Mouse (Mus musculus) adrenal gland, adult 18-20 months (tissue): ENCODE data around the gene Ttc9c. TPM values are rescaled to one million over a fixed set of nuclear protein-coding genes. Genes with fewer than 3 reads are reported as not detected.

Source experiments
- DNase-seq, 2 experiments: peaks; one replicate each; pipeline ENCODE4 v3.0.0; 2021 to 2022; ENCODE audit warnings: low spot score in 2 of 2
- total RNA-seq, 2 experiments: library from RNA; stranded (reverse); gene quantifications; 1 replicate in 1 of 2; 2 replicates in 1 of 2; pipeline ENCODE4 v1.2.3; 2021

Gene Ttc9c
- total RNA-seq, 2 experiments from 2014 or later: 35.3 to 39.4 TPM

- DNase-seq: no peak
Measured at GRCm38 (mm10) chr19:8831262-8831661, 12.1 kb upstream of the Ttc9c start.

DNA sequence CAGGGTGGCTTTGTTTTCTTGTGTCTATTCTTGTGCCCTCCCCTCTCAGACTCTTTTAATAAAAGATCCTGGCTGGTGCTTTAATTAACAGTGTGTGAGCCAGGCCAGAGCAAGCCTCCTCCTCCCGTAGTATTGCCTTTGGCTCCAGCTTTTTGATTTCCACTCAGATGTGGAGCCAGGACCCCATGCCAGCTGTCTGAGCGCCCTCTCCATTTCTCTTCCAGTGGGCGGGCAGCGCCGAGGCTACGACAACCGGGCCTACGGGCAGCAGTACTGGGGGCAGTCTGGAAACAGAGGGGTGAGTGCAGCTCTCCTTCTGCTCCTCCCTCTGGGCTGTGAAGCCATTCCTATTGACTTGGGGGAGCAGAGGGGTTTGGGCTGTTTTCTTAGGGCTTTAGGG is 11.5 kb upstream of the Ttc9c start:
- no peak for DNase-seq

DNA sequence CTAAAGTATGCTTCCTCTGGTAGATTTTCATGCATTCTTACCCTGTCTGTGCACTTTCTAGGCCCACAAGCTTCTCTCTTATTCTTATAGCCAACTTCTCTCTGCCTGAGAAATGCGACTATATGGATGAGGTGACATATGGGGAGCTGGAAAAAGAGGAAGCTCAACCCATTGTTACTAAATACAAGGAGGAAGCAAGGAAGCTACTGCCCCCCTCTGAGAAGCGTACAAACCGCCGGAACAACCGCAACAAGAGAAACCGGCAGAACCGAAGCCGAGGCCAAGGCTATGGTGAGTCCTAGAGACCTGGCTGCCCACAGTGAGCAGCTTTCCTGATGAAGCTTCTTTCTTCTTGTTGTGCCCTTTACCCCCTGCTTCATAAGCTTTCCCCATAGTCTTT is 10.5 kb upstream of the Ttc9c start, which contains the start of gene AC129217.1:
Gene AC129217.1, plus strand, starts transcription at position 114 of the 400 bp plus-strand sequence.
- DNase-seq: no peak

DNA sequence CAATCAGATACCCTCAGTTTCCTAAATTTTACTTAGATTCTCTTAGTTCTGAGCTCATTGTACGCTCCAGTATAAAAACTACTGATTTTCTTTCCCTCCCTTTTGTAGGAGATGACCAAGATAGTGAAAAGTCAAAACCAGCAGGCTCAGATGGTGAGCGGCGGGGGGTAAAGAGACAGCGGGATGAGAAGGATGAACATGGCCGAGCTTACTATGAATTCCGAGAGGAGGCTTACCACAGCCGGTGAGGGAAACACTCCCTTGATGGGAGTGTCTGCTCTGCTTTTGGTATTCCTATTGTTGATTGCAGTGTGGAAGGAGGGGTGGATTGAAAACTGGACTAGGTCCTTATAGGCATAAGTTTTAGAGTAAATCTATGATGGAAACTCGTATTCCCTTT is 3.6 kb upstream of the Ttc9c start:
- DNase-seq: no peak

- DNase-seq: no peak
Measured at GRCm38 (mm10) chr19:8821146-8821545, 2.0 kb upstream of the Ttc9c start.

DNA sequence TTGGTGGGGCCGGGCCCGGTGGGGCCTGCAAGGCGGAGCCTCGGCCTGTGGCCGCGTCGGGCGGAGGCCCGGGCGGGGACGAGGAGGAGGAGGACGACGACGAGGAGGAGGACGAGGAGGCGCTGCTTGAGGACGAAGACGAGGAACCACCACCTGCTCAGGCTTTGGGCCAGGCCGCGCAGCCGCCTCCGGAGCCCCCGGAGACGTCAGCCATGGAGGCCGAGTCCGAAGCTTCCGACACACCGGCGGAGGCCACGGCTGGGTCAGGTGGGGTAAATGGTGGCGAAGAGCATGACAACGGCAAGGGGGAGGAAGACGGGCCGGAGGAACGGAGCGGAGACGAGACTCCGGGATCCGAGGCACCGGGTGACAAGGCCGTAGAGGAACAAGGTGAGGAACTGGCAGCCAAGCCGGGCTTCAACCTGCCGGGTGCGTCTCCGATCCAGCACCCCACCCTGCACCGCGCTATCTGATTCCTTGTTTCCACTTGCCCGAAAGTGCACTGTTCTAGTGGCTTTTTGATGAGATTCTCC is 1.4 kb upstream of the Ttc9c start:
- no peak for DNase-seq

DNA sequence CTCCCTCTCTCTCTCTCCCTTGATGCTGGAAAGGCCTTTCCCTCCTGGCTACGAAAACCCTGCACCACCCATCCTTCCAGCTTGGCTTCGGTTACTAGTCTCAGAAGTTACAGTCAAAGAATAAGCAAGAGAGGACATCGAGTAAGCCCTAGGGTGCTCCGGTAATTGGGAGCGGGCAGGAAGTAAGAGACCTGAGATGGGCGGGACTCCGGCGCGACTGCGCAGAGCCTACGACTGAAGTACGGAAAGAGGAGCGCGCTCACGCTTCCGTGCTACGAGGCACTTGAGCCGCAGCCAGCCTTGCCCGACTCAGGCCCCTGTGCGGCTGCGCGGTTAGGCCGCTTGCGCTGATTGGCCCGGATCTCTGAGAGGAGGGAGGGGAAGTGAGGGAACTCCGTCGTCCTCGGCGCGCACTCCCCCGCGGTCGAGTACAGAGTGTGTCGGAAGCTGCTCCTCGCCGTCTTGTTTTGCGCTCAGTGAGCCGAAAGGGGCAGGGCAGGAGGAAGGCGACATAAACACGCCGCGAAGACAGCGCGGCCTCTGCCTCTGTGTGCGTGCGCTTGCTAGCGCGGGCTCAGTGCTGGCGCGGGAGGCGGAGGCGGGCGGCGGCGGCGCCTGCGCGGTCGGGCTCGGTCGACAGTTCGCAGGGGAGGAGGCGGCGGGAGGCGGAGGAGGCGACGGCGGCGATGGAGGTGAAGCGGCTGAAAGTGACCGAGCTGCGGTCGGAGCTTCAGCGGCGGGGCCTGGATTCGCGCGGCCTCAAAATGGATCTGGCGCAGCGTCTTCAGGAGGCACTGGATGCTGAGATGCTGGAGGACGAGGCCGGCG is 677 bp upstream of the Ttc9c start, which contains the start of gene Hnrnpul2:
Gene Hnrnpul2, plus strand, starts transcription at position 415 of the 828 bp plus-strand sequence.
- DNase-seq: peak; percentile 93 to 95

- no peak for DNase-seq
Measured at GRCm38 (mm10) chr19:8818301-8818798, 783 bp downstream of the Ttc9c start.

DNA sequence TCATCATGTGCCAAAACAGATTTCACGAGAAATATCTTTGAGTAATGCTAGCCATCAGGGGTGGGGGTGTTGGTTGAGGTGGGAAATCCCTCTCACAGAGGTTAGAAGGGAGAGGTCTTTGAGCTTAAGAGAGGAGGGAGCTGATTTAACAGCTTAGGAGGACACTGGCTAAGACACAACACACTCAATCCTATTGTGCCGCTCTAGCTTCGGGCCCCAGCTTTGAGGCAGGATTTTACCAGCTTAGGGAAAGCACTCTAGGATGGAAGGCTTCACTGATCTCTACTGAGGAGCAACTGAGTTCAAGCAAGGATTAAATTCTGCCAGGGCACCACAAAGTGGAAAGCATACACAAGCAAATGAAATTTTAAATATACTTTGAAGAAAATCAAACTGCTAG is 2.1 kb downstream of the Ttc9c start:
- DNase-seq: no peak

DNA sequence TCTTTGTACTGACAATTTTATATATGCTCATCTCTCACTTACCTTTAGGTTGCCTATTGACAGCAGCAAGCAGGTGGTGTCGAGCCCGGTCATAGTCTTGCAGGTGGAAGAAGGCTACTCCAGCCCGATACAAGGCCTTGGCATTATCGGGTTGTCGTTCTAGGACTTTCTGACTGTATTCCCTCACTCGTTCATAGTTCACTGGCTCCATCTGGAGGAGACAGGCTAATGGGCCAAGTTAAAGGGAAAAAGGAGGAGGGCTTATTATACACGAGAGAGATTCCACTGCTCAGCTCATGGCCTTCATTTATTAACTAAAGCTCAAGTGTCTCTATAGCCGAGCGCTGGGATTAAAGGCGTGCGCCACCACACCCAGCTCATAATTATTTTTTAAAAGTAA is 3.3 kb downstream of the Ttc9c start:
- DNase-seq: no peak

- DNase-seq: no peak
Measured at GRCm38 (mm10) chr19:8806810-8807209, 12.3 kb downstream of the Ttc9c start.

- DNase-seq: no peak
Measured at GRCm38 (mm10) chr19:8803879-8804660, 15.1 kb downstream of the Ttc9c start.

- no peak for DNase-seq
Measured at GRCm38 (mm10) chr19:8803204-8803780, 15.8 kb downstream of the Ttc9c start.

DNA sequence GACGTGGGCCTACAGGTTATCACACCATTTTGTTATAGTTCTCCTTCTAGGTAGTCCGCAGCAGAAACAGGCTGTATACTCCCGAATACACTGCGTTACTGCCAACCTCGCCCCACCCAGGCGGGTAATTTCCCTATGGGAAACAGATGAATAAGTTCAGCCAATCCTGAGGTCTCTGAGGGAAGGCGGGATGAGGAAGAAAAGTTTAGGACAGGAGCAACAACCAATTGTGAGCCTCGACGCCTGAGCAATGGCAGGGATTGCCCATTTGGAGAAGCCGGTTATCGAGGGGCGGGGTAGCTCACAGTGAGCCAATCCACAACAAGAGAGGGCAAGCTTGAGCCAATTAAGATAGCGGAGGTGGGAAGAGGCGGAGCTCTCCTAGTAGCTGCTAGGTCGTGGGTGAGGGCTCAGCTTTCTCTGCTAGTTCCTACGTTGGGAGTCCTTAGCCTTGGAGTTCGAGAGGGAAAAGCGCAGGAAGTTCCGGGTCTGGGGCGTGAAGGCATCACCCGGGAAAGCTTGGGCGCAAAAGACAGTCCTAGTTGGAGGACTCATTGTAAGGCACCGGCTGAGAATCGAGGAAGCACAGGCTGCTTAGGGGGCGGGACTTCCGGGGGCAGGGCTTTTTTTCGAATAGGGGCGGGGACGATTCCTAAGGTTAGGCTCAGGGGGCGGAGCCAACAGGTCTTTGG is 16.9 kb downstream of the Ttc9c start, which contains the start of gene Zbtb3:
Gene Zbtb3, plus strand, starts transcription at position 426 of the 692 bp plus-strand sequence.
- peak; percentile 74 to 79 for DNase-seq

GRCm38 (mm10) chr19:8798947-8799315 is 20.2 kb downstream of the Ttc9c start:
- DNase-seq: no peak

DNA sequence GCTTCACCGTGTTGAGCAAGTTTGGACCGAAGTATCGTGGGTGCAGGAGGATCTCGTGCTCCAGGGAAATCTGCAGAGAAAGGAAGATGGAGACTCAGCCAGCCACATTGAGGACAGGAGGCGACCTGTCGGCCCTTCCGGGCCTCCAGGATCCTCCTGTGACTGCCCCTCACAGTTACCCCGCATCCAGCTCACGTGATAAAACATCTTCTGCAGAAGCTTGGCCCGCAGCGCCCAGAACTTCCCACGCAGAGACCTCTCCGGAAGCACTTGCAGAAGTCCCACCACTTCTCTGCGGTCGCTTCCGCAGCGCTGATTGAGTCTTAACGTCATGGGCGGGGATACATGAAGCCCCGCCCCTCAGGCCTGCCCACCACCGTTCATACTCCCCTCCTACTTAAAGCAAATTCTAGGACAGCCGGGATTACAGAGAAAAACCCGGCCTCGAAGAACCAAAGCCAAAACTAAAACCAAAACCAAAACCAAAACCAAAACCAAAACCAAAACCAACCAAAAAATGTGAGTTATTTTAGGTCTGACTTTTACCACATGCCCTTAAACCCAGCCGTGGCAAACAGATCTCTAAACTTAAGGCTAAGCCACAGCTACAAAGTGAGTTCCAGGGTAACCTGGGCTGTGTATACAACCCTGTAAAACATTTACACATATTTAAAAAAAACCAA is 20.7 kb downstream of the Ttc9c start, which contains the start of gene Polr2g:
Gene Polr2g, minus strand, starts transcription at position 314 of the 683 bp plus-strand sequence.
- peak; percentile 83 to 86 for DNase-seq

DNA sequence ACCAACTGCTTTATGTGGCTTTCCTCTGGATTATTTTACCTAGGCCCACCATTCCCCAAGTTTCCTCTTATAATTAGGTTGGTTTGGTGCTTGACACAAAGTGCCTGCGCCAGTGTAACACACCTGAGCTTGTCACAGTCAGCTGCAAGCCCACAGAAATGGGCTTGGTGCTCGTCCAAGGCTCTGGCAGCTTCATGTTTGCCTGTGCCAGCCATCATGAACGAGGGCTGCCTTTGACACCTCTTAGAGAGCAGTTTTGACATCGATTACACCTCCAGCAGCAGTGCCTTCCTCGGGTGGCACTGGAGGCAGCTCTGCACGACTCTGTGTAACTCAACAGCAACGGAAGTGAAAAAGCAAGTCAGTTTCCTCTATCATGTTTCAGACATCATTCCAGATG is 29.0 kb downstream of the Ttc9c start:
- DNase-seq: no peak

- no peak for DNase-seq
Measured at GRCm38 (mm10) chr19:8789171-8789570, 30.0 kb downstream of the Ttc9c start.

- DNase-seq: no peak
Measured at GRCm38 (mm10) chr19:8788521-8788920, 30.6 kb downstream of the Ttc9c start.
